Comparison of ENCODE assay signal across 9 mouse cellular contexts in the genomic region with DNA sequence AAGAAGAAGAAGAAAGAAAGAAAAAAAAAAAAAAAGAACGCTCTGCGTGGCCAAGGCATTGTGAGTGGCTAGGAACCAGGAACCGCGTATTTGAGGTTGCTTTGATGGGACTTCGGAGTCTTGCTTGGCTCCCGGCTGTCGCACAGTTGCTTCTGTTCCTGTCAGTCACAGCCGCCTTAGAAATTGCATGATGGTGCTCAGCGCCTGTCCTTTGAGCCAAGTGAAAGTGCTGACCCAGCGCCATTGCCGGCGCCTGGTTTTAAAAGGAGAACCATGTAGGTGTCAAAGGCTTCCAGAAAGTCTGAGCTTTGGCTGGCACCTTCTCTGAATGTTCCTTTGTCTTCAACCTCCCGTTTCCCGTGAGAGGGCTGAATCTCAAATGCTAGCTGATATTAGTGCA. TPM values are rescaled to one million over a fixed set of nuclear protein-coding genes. Genes with fewer than 3 reads are reported as not detected.
A peak's percentile ranks its signal among the peaks of the same experiment; 100 is the strongest.
DNase-seq lines count a peak whose midpoint lies in the region; ATAC-seq and TF ChIP-seq lines count a peak whose summit lies in the region.
"Had no signal": no experiment of that assay in that cellular context is flagged by ENCODE, and none has a peak within 500 bp of the region (broad histone marks: within the 10 kb centered on the region; RNA-seq: fewer than 3 reads in every experiment).

No protein-coding gene starts in this region.

- H3K4me2 ChIP-seq in kidney, embryonic 14.5 days (replicated peaks; ENCODE audit: low read depth, low read length) = peak overlapping the region; percentile 88
- H3K4me2 ChIP-seq in limb, embryonic 13.5 days (replicated peaks) = peak overlapping the region; percentile 82
- peak overlapping the region; percentile 86 for H3K4me2 ChIP-seq in myocyte (ENCODE audit: low read depth)

- H3K27me3 ChIP-seq in heart, embryonic 10.5 days (ENCODE audit: insufficient read depth, poor library complexity, severe bottlenecking) = peaks cover 44% of the 10 kb centered on the region
- peaks cover 25% of the 10 kb centered on the region for H3K27me3 ChIP-seq in kidney, embryonic 14.5 days (ENCODE audit: control insufficient read depth, insufficient read depth, low read length)
- peaks cover 43% of the 10 kb centered on the region for H3K27me3 ChIP-seq in limb, embryonic 13.5 days
- H3K27me3 ChIP-seq in myocyte (ENCODE audit: control insufficient read depth, insufficient read depth, insufficient read length) = no peaks in the 10 kb centered on the region

- DNase-seq in adrenal gland, adult (ENCODE audit: inconsistent age in 2 of 2, low spot score in 1 of 2) = peak; percentile 27 to 80
- DNase-seq in adrenal gland, adult 8-10 months = no peak
- DNase-seq in embryo, embryonic 10 days (ENCODE audit: low spot score) = peak; percentile 46
- no peak for DNase-seq in heart, embryonic 10.5 days (ENCODE audit: low spot score)

- no peak for TF ChIP-seq POLR2A in myocyte (IDR thresholded peaks at IDR 0.05; ENCODE audit: insufficient read length, low read depth)

- H3K4me3 ChIP-seq in heart, embryonic 10.5 days = peak overlapping the region; percentile 69
- peak overlapping the region; percentile 54 for H3K4me3 ChIP-seq in kidney, embryonic 14.5 days (ENCODE audit: low read length)
- H3K4me3 ChIP-seq in limb, embryonic 13.5 days = peak overlapping the region; percentile 56
- H3K4me3 ChIP-seq in myocyte = peak overlapping the region; percentile 31

- H3K4me1 ChIP-seq in heart, embryonic 10.5 days = peaks cover 21% of the 10 kb centered on the region
- 0 out of 2 replicates have a peak, but pooled peaks cover 8% of the 10 kb centered on the region for H3K4me1 ChIP-seq in kidney, embryonic 14.5 days (ENCODE audit: control insufficient read depth, insufficient read depth, low read length)
- H3K4me1 ChIP-seq in limb, embryonic 13.5 days = peaks cover 27% of the 10 kb centered on the region

- H3K79me2 ChIP-seq in myocyte (ENCODE audit: control insufficient read depth, insufficient read depth) = no peaks in the 10 kb centered on the region

- ATAC-seq in kidney, embryonic 14.5 days (ENCODE audit: low FRiP score, low TSS enrichment) = 0 out of 2 replicates have a peak, but pooled peaks have one; percentile 11
- ATAC-seq in limb, embryonic 13.5 days (ENCODE audit: low FRiP score, low read depth) = peak; percentile 37
- ATAC-seq in megakaryocyte progenitor cell, adult 5-6 weeks (replicated peaks; ENCODE audit: poor library complexity) = no peak

- H3K36me3 ChIP-seq in heart, embryonic 10.5 days = no peaks in the 10 kb centered on the region
- no peaks in the 10 kb centered on the region for H3K36me3 ChIP-seq in kidney, embryonic 14.5 days (ENCODE audit: control insufficient read depth, insufficient read depth, low read length)
- H3K36me3 ChIP-seq in limb, embryonic 13.5 days = no peaks in the 10 kb centered on the region
- no peaks in the 10 kb centered on the region for H3K36me3 ChIP-seq in myocyte (ENCODE audit: control insufficient read depth, insufficient read depth)

- 1% methylated on average over 14 of the region's 14 CpGs for WGBS in heart, embryonic 10.5 days
- WGBS in kidney, embryonic 14.5 days = 1% methylated on average over 14 of the region's 14 CpGs
- WGBS in limb, embryonic 13.5 days = under 1% methylated on average over 14 of the region's 14 CpGs

- peak overlapping the region; percentile 49; the same call in 1 of the 2 replicates for H3K27ac ChIP-seq in heart, embryonic 10.5 days
- H3K27ac ChIP-seq in kidney, embryonic 14.5 days (ENCODE audit: low read depth, low read length) = no peak overlapping the region
- no peak overlapping the region for H3K27ac ChIP-seq in limb, embryonic 13.5 days

- no peak overlapping the region for H3ac ChIP-seq in myocyte (ENCODE audit: control insufficient read depth, insufficient read length)

- no peaks in the 10 kb centered on the region for H3K9me3 ChIP-seq in heart, embryonic 10.5 days
- H3K9me3 ChIP-seq in kidney, embryonic 14.5 days (ENCODE audit: control insufficient read depth, low read length) = no peaks in the 10 kb centered on the region
- H3K9me3 ChIP-seq in limb, embryonic 13.5 days = no peaks in the 10 kb centered on the region

- peak overlapping the region; percentile 15 for H3K9ac ChIP-seq in kidney, embryonic 14.5 days (ENCODE audit: low read depth, low read length)
- H3K9ac ChIP-seq in limb, embryonic 13.5 days = 0 out of 2 replicates have a peak overlapping the region, but pooled peaks have one; percentile 56

TF ChIP-seq in myocyte, 11 proteins besides CTCF, POLR2A, EP300 and RAD21:
- TF ChIP-seq MYOD1 (IDR thresholded peaks at IDR 0.05; ENCODE audit: control insufficient read depth in 1 of 3, insufficient read length in 2 of 3, low read depth in 2 of 3) = peak; percentile 93 to 94 (median 93)
- no peak for TF ChIP-seq MAX (IDR thresholded peaks at IDR 0.05; ENCODE audit: low read depth)
- peak in 2 of 3 experiments; percentile 9 to 73 for TF ChIP-seq MYOG (IDR thresholded peaks at IDR 0.05; ENCODE audit: control insufficient read depth in 1 of 3, insufficient read depth in 1 of 3, insufficient read length in 2 of 3, low read depth in 2 of 3)

RNA-seq across cellular contexts. Expression of a gene that starts 0.6 kb away (rescaled TPM):
- total RNA-seq in adrenal gland, adult 8-10 months (2022) = 1 to 10 TPM; 2.0 to 9.0 (median 4.8) TPM
- polyA plus RNA-seq in heart, embryonic 10.5 days (2016; fragmentation: Nextera tagmentation; extraction: Ambion mirVana) = 1.3 and 2.7 TPM in 2 replicates
- 7.9 and 10.4 TPM in 2 replicates for polyA plus RNA-seq in kidney, embryonic 14.5 days (2014; fragmentation: Nextera tagmentation; extraction: Ambion mirVana)
- polyA plus RNA-seq in limb, embryonic 13.5 days (2015; fragmentation: Nextera tagmentation; extraction: Ambion mirVana) = 11.2 and 14.3 TPM in 2 replicates
- polyA plus RNA-seq in myocyte (2012; fragmentation: generic; extraction: Trizol) = 0.62 TPM
- total RNA-seq in megakaryocyte progenitor cell, adult 5-6 weeks (2015) = not detected in 2 replicates
- total RNA-seq in megakaryocyte progenitor cell, adult 5-6 weeks (2017) = not detected in 2 replicates
- polyA plus RNA-seq: erythroblast, embryonic 14.5 days had no signal

Comparison
In these comparisons a context has a peak if more than half of its experiments do, and no peak if none do; other contexts are left out.
1. DNase-seq: peak in adrenal gland, adult (2 of 2) and embryo, embryonic 10 days (single experiment); none in adrenal gland, adult 8-10 months (single experiment) and heart, embryonic 10.5 days (single experiment).
2. Peak in every context shown above with its lines, with median percentiles within 50 percentile points of each other: H3K4me3 ChIP-seq and H3K4me2 ChIP-seq.